Mouse (Mus musculus): Measurements from ENCODE around the gene Mrpl37.
A peak's percentile ranks its signal among the peaks of the same experiment; 100 is the strongest.
"Not testable (repeated sequence)": the region's sequence is repeated elsewhere in the genome, so short reads cannot be mapped to it uniquely, and the experiment has no call there.

The Mrpl37 gene

GRCm38 (mm10) chr4:107066252-107067124, at the start of gene Mrpl37, which contains the start of gene Cyb5rl:
Gene Mrpl37 (minus strand): TSS chr4:107066868.
Gene Cyb5rl (plus strand): TSS chr4:107066988.
- peak; percentile 97 to 98 for DNase-seq (ENCODE audit: low spot score in 2 of 2)

- no peak for DNase-seq (ENCODE audit: low spot score in 2 of 2)
Observed at GRCm38 (mm10) chr4:107114278-107114677, 47.6 kb upstream of the Mrpl37 start.

GRCm38 (mm10) chr4:107109181-107109580, 42.5 kb upstream of the Mrpl37 start:
- not testable (repeated sequence) for DNase-seq (ENCODE audit: low spot score in 2 of 2)

- DNase-seq (ENCODE audit: low spot score in 2 of 2), result no peak
Observed at GRCm38 (mm10) chr4:107108291-107108731, 41.6 kb upstream of the Mrpl37 start.

GRCm38 (mm10) chr4:107106777-107107176, 40.1 kb upstream of the Mrpl37 start:
- no peak for DNase-seq (ENCODE audit: low spot score in 2 of 2)

- DNase-seq (ENCODE audit: low spot score in 2 of 2), result no peak
Observed at GRCm38 (mm10) chr4:107102220-107102619, 35.6 kb upstream of the Mrpl37 start.

- no peak for DNase-seq (ENCODE audit: low spot score in 2 of 2)
Observed at GRCm38 (mm10) chr4:107098791-107099525, 32.3 kb upstream of the Mrpl37 start.

GRCm38 (mm10) chr4:107098375-107098774, 31.7 kb upstream of the Mrpl37 start:
- DNase-seq (ENCODE audit: low spot score in 2 of 2), result no peak

- DNase-seq (ENCODE audit: low spot score in 2 of 2), result no peak
Observed at GRCm38 (mm10) chr4:107097871-107098270, 31.2 kb upstream of the Mrpl37 start.

GRCm38 (mm10) chr4:107096841-107097373, 30.2 kb upstream of the Mrpl37 start, which contains the start of gene Cdcp2:
Gene Cdcp2 (plus strand): TSS chr4:107096891.
- no peak for DNase-seq (ENCODE audit: low spot score in 2 of 2)

- no peak for DNase-seq (ENCODE audit: low spot score in 2 of 2)
Observed at GRCm38 (mm10) chr4:107096043-107096442, 29.4 kb upstream of the Mrpl37 start.

GRCm38 (mm10) chr4:107094484-107095187, 28.0 kb upstream of the Mrpl37 start:
- DNase-seq (ENCODE audit: low spot score in 2 of 2), result no peak

- DNase-seq (ENCODE audit: low spot score in 2 of 2), result no peak
Observed at GRCm38 (mm10) chr4:107091696-107092095, 25.0 kb upstream of the Mrpl37 start.

GRCm38 (mm10) chr4:107084858-107085257, 18.2 kb upstream of the Mrpl37 start:
- DNase-seq (ENCODE audit: low spot score in 2 of 2), result no peak

- no peak for DNase-seq (ENCODE audit: low spot score in 2 of 2)
Observed at GRCm38 (mm10) chr4:107084343-107084742, 17.7 kb upstream of the Mrpl37 start.

- DNase-seq (ENCODE audit: low spot score in 2 of 2), result no peak
Observed at GRCm38 (mm10) chr4:107083126-107083525, 16.5 kb upstream of the Mrpl37 start.

- DNase-seq (ENCODE audit: low spot score in 2 of 2), result no peak
Observed at GRCm38 (mm10) chr4:107082185-107082584, 15.5 kb upstream of the Mrpl37 start.

GRCm38 (mm10) chr4:107079716-107080115, 13.0 kb upstream of the Mrpl37 start:
- DNase-seq (ENCODE audit: low spot score in 2 of 2), result no peak

- DNase-seq (ENCODE audit: low spot score in 2 of 2), result no peak
Observed at GRCm38 (mm10) chr4:107078894-107079293, 12.2 kb upstream of the Mrpl37 start.

GRCm38 (mm10) chr4:107075456-107075855, 8.8 kb upstream of the Mrpl37 start:
- DNase-seq (ENCODE audit: low spot score in 2 of 2), result no peak

GRCm38 (mm10) chr4:107072343-107072742, 5.7 kb upstream of the Mrpl37 start:
- no peak for DNase-seq (ENCODE audit: low spot score in 2 of 2)
